Mouse (Mus musculus) heart, embryonic 11.5 days (tissue): ENCODE results near the gene Tbrg1. TPM values are rescaled to one million over a fixed set of nuclear protein-coding genes. Genes with fewer than 3 reads are reported as not detected.

Experiments used
- ATAC-seq: fragments of 200-750 bp; cut with Nextera tagmentation; replicated peaks from 2 replicates; pipeline ENCODE4 v1.8.0; 2017; ENCODE audit warnings: moderate library complexity; ENCODE audit not compliant: insufficient number of reproducible peaks, low FRiP score, low TSS enrichment
- H3K27ac ChIP-seq: fragments of 300-500 bp; sonication (generic); 2 replicates; pipeline ENCODE4 v1.5.1; 2014; ENCODE audit warnings: mild to moderate bottlenecking, low read depth, low read length
- H3K27me3 ChIP-seq: fragments of 300-500 bp; sonication (generic); 2 replicates; pipeline ENCODE4 v1.6.1; 2014; ENCODE audit warnings: mild to moderate bottlenecking, low read length, mixed read lengths; ENCODE audit not compliant: control insufficient read depth, insufficient read depth
- H3K36me3 ChIP-seq: fragments of 300-500 bp; sonication (generic); 2 replicates; pipeline ENCODE4 v1.6.1; 2014; ENCODE audit warnings: mild to moderate bottlenecking, low read length, moderate library complexity, mixed read lengths; ENCODE audit not compliant: control insufficient read depth, insufficient read depth
- H3K4me1 ChIP-seq: fragments of 300-500 bp; sonication (generic); 2 replicates; pipeline ENCODE4 v1.6.1; 2014; ENCODE audit warnings: low read length; ENCODE audit not compliant: control insufficient read depth, insufficient read depth
- H3K4me2 ChIP-seq: fragments of 300-500 bp; sonication (generic); 2 replicates; pipeline ENCODE4 v1.6.1; 2014; ENCODE audit warnings: mild to moderate bottlenecking, moderate library complexity
- H3K4me3 ChIP-seq: fragments of 300-500 bp; sonication (generic); 2 replicates; pipeline ENCODE4 v1.5.1; 2014; ENCODE audit warnings: low read depth, low read length
- H3K9ac ChIP-seq: fragments of 300-500 bp; sonication (generic); 2 replicates; pipeline ENCODE4 v1.6.1; 2014; ENCODE audit warnings: mild to moderate bottlenecking, low read depth, low read length, moderate library complexity
- H3K9me3 ChIP-seq: fragments of 300-500 bp; sonication (generic); replicated peaks from 2 replicates; pipeline ENCODE4 v1.6.1; 2016; ENCODE audit warnings: low read length; ENCODE audit not compliant: control insufficient read depth
- WGBS: fragments of 180-500 bp; shearing (Covaris S2); extraction: QIAGEN DNeasy Blood & Tissue Kit; methylation state at CpG from one replicate; pipeline ENCODE4 v1.1.7; 2014; ENCODE audit not compliant: insufficient replicate concordance; 5-methylcytosine and 5-hydroxymethylcytosine counted together
- polyA plus RNA-seq: library from polyadenylated mRNA; unstranded; fragments of >200 nt; fragmentation: Nextera tagmentation; extraction: Ambion mirVana; gene quantifications from 2 replicates; pipeline ENCODE4 v1.2.1, GENCODE M21; 2014

Tbrg1 gene
- polyA plus RNA-seq, 1 experiment from 2014 or later: 182 TPM

GRCm38 (mm10) chr9:37646246-37646645, 10.9 kb downstream of the Tbrg1 start:
- H3K4me2 ChIP-seq: no peak overlapping the region
- H3K9ac ChIP-seq: no peak overlapping the region
- WGBS: 83% methylated on average over 3 of the region's 3 CpGs
- H3K36me3 ChIP-seq: peaks cover 27% of the 10 kb centered on the region
- H3K27ac ChIP-seq: no peak overlapping the region
- no peaks in the 10 kb centered on the region for H3K4me1 ChIP-seq
- H3K27me3 ChIP-seq: no peaks in the 10 kb centered on the region
- no peaks in the 10 kb centered on the region for H3K9me3 ChIP-seq
- ATAC-seq: no peak
- no peak overlapping the region for H3K4me3 ChIP-seq

- no peaks in the 10 kb centered on the region for H3K27me3 ChIP-seq
- 75% methylated on average over 3 of the region's 3 CpGs for WGBS
These were observed 18.4 kb downstream of the Tbrg1 start for GRCm38 (mm10) chr9:37638721-37639120.

GRCm38 (mm10) chr9:37636800-37637542, 20.1 kb downstream of the Tbrg1 start:
- no peaks in the 10 kb centered on the region for H3K27me3 ChIP-seq
- 52% methylated on average over 6 of the region's 6 CpGs for WGBS
- H3K36me3 ChIP-seq: no peaks in the 10 kb centered on the region
- no peak overlapping the region for H3K4me3 ChIP-seq
- no peak for ATAC-seq
- no peak overlapping the region for H3K9ac ChIP-seq
- no peaks in the 10 kb centered on the region for H3K9me3 ChIP-seq
- H3K4me2 ChIP-seq: no peak overlapping the region
- no peaks in the 10 kb centered on the region for H3K4me1 ChIP-seq
- no peak overlapping the region for H3K27ac ChIP-seq

More at GRCm38 (mm10) chr9:37638721-37639120, 18.4 kb downstream of the Tbrg1 start:
- Histone ChIP-seq H3K9ac (no peak overlapping the region), H3K4me2 (no peak overlapping the region), H3K27ac (no peak overlapping the region), H3K4me3 (no peak overlapping the region), H3K9me3 (no peaks in the 10 kb centered on the region), H3K36me3 (no peaks in the 10 kb centered on the region), H3K4me1 (no peaks in the 10 kb centered on the region)
- ATAC-seq: no peak

DNA sequence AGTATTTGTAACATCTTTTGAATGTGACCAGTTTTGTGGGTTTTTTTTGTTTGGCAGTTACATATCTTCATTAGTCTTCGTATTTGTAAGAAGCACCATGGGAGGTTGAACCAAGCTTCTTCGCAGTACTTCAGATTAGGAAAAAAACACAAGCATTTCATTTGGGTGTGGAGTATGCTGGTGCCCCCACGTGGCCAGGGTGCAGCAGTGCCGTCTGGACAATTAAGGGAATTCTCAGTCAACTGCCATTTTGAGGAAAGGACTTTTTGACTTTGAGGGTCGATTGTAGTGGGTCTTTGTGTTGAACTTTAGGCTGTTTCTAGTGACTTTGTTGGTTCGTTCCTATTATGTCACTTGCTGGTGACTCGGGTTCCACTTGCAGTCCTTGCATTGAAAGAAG, 20.8 kb downstream of the Tbrg1 start:
- H3K27ac ChIP-seq: no peak overlapping the region
- no peak for ATAC-seq
- no peaks in the 10 kb centered on the region for H3K27me3 ChIP-seq
- no peak overlapping the region for H3K4me3 ChIP-seq
- 16% methylated on average over 7 of the region's 7 CpGs for WGBS
- no peak overlapping the region for H3K4me2 ChIP-seq
- no peaks in the 10 kb centered on the region for H3K4me1 ChIP-seq
- H3K36me3 ChIP-seq: no peaks in the 10 kb centered on the region
- H3K9me3 ChIP-seq: no peaks in the 10 kb centered on the region
- no peak overlapping the region for H3K9ac ChIP-seq

DNA sequence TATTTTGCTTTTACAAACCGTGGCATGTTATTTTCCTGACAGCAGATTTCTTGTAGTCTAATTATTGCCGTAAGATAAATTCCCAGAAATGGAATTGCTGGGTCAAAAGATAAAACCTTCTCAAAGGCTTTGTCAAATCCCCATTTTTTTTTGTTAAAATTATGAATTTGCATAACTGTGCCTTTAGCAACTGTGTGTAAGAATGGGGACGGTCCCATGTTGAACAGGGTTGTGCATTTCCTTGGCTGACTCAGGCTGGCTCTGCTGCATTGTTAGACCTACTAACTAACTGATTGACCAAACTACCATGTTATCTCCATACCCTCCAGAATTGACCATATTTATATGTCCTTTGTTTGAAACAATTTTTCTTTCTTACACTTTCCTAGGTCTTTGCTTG, 22.8 kb downstream of the Tbrg1 start:
- H3K4me2 ChIP-seq: no peak overlapping the region
- no peak overlapping the region for H3K9ac ChIP-seq
- no peaks in the 10 kb centered on the region for H3K4me1 ChIP-seq
- no peaks in the 10 kb centered on the region for H3K9me3 ChIP-seq
- no peaks in the 10 kb centered on the region for H3K27me3 ChIP-seq
- H3K27ac ChIP-seq: no peak overlapping the region
- H3K36me3 ChIP-seq: no peaks in the 10 kb centered on the region
- no peak for ATAC-seq
- WGBS: 91% methylated on average over 3 of the region's 3 CpGs
- H3K4me3 ChIP-seq: no peak overlapping the region

DNA sequence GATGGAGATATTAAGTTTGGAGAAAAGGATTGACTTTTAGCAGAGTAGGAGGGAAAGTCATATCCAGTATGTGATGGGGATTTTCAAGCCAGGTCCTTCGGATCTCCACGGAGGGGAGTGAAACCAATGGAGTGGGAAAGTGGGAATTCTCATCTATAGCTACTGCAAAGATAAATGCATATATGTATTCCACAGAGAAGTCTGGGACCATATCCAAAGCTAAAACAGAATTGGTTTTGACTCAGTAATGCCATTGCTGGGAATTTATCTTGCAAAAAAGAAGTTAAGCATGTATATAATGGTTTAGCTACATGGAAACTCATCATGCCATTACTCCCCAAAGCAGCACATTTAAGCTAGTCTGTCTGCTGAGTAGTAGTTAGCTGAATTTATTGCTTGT, 24.8 kb downstream of the Tbrg1 start:
- Histone ChIP-seq H3K36me3 (no peaks in the 10 kb centered on the region), H3K27me3 (no peaks in the 10 kb centered on the region), H3K27ac (no peak overlapping the region), H3K4me3 (no peak overlapping the region), H3K9ac (no peak overlapping the region), H3K4me2 (no peak overlapping the region), H3K4me1 (no peaks in the 10 kb centered on the region), H3K9me3 (no peaks in the 10 kb centered on the region)
- ATAC-seq: no peak
- 74% methylated on average over 2 of the region's 2 CpGs for WGBS

GRCm38 (mm10) chr9:37629941-37630340, 27.2 kb downstream of the Tbrg1 start:
- H3K9me3 ChIP-seq: no peaks in the 10 kb centered on the region
- no peaks in the 10 kb centered on the region for H3K36me3 ChIP-seq
- no peak overlapping the region for H3K4me2 ChIP-seq
- H3K27me3 ChIP-seq: no peaks in the 10 kb centered on the region
- no peaks in the 10 kb centered on the region for H3K4me1 ChIP-seq
- no peak for ATAC-seq
- H3K27ac ChIP-seq: no peak overlapping the region
- 80% methylated on average over 2 of the region's 2 CpGs for WGBS
- H3K9ac ChIP-seq: no peak overlapping the region
- no peak overlapping the region for H3K4me3 ChIP-seq

DNA sequence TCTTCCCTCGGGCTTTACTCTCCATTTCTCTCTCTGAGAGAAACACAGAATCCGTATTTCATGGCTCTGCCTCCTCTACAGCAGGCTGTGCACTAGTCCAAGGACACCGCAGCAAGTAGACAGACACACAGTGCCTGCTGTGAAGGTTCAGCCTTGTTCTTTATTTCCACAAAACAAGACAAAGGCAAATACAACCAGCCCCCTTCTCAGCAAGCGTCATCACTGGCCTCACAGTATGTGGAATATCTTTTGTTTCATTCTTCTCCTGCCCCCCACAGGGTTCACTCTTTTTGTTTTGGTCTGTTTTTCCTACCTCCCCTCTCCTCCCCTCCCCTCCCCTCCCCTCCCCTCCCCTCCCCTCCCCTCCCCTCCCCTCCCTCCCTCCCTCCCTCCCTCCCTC, 28.5 kb downstream of the Tbrg1 start:
- Histone ChIP-seq H3K27me3 (no peaks in the 10 kb centered on the region), H3K4me2 (no peak overlapping the region), H3K4me3 (no peak overlapping the region), H3K36me3 (no peaks in the 10 kb centered on the region), H3K9me3 (no peaks in the 10 kb centered on the region), H3K27ac (no peak overlapping the region), H3K4me1 (no peaks in the 10 kb centered on the region), H3K9ac (no peak overlapping the region)
- ATAC-seq: no peak
- 69% methylated on average over 4 of the region's 4 CpGs for WGBS

- ATAC-seq: no peak
- 94% methylated on average over 1 of the region's 1 CpGs for WGBS
- Histone ChIP-seq H3K36me3 (no peaks in the 10 kb centered on the region), H3K4me3 (no peak overlapping the region), H3K27me3 (no peaks in the 10 kb centered on the region), H3K27ac (no peak overlapping the region), H3K9ac (no peak overlapping the region), H3K4me1 (no peaks in the 10 kb centered on the region), H3K4me2 (no peak overlapping the region), H3K9me3 (no peaks in the 10 kb centered on the region)
These were observed 29.8 kb downstream of the Tbrg1 start for GRCm38 (mm10) chr9:37627263-37627662.
